Mouse (Mus musculus): Measurements from ENCODE around the gene Pcnx3.
A peak's percentile ranks its signal among the peaks of the same experiment; 100 is the strongest.

DNA sequence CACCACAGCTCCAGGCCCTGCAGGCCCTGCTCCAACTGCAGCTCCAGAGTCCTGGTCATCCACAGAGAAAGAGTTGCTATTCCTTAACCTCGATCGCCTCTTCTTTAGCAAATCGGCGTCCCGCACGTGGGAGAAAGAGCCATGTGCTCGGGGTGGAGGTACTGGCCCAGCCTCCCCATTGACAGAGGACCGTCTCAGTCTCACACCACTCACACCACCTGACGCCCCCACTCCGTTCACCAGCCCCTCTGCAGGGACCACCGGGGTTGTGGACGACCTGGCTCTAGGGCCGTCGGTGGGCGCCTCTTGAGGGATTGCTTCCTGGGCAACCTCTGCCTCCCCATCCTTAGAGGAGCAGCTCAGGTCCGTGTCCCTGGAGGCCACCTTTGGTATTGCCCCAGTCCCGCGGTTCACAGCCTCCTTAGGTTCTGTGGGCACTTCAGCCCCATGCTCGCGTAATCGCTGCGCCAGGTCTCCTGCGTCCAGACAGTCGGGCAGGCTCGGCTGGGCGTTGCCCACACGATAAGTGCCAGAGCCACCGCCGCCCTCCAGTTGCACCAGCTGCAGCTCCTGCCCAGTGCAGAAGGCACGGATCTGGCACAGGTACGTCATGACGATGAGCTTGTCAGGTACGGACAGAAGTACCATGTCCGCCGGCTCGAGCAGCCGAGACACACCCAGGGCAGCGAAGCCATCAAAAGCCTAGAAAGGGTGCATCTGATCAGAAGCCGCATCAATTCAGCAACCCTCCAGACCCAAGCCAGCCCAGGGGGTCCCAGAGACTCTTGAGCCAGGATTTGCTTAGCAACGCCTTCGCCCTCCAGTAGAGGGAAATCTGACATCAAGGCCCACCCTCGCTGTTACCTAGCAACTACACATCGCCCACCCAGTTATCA lies 27.3 kb upstream of the Pcnx3 start:
- TF ChIP-seq POLR2A (IDR thresholded peaks at IDR 0.05; ENCODE audit: borderline replicate concordance, extremely low read depth, insufficient read depth, insufficient read length, poor library complexity, severe bottlenecking) (no peak), CTCF (IDR thresholded peaks at IDR 0.05; ENCODE audit: borderline replicate concordance, extremely low read depth, insufficient read depth, insufficient read length) (peak; percentile 46; the same call in 1 of the 2 replicates)
